Mouse (Mus musculus) limb, embryonic 14.5 days (tissue): ENCODE measurements around the gene Ap5m1. TPM values are rescaled to one million over a fixed set of nuclear protein-coding genes. Genes with fewer than 3 reads are reported as not detected.

ENCODE experiments used
- ATAC-seq: fragments of 200-750 bp; cut with Nextera tagmentation; 2 replicates; pipeline ENCODE4 v1.8.0; 2017; ENCODE audit warnings: low read depth, moderate number of reproducible peaks, moderate TSS enrichment; ENCODE audit not compliant: low FRiP score
- DNase-seq: peaks from one replicate; pipeline ENCODE4 v3.0.0-alpha.2; 2015; ENCODE audit warnings: low spot score
- H3K27ac ChIP-seq: fragments of 300-500 bp; sonication (generic); replicated peaks from 2 replicates; pipeline ENCODE4 v1.5.1; 2014; ENCODE audit warnings: low read depth, mild to moderate bottlenecking, low read length, moderate library complexity, mixed read lengths
- H3K27me3 ChIP-seq: fragments of 300-500 bp; sonication (generic); 2 replicates; pipeline ENCODE4 v1.6.1; 2014; ENCODE audit warnings: low read length, mixed read lengths; ENCODE audit not compliant: control insufficient read depth, insufficient read depth
- H3K36me3 ChIP-seq: fragments of 300-500 bp; sonication (generic); 2 replicates; pipeline ENCODE4 v1.6.1; 2014; ENCODE audit warnings: mild to moderate bottlenecking, low read length, moderate library complexity, mixed read lengths; ENCODE audit not compliant: control insufficient read depth, insufficient read depth
- H3K4me1 ChIP-seq: fragments of 300-500 bp; sonication (generic); 2 replicates; pipeline ENCODE4 v1.6.1; 2014; ENCODE audit warnings: antibody characterized with exemption, low read length, mixed read lengths; ENCODE audit not compliant: control insufficient read depth, insufficient read depth
- H3K4me2 ChIP-seq: fragments of 300-500 bp; sonication (generic); replicated peaks from 2 replicates; pipeline ENCODE4 v1.6.1; 2014; ENCODE audit warnings: low read depth, mild to moderate bottlenecking, low read length, moderate library complexity; ENCODE audit not compliant: severe bottlenecking
- H3K4me3 ChIP-seq: fragments of 300-500 bp; sonication (generic); replicated peaks from 2 replicates; pipeline ENCODE4 v1.5.1; 2014; ENCODE audit warnings: low read length
- H3K9ac ChIP-seq: fragments of 300-500 bp; sonication (generic); 2 replicates; pipeline ENCODE4 v1.6.1; 2014; ENCODE audit warnings: mild to moderate bottlenecking, low read depth, low read length, moderate library complexity; ENCODE audit not compliant: severe bottlenecking
- H3K9me3 ChIP-seq: fragments of 300-500 bp; sonication (generic); 2 replicates; pipeline ENCODE4 v1.6.1; 2016; ENCODE audit warnings: low read length; ENCODE audit not compliant: control insufficient read depth
- POLR2A ChIP-seq: fragments of 200-500 bp; IDR thresholded peaks from 2 replicates; pipeline ENCODE4 v1.8.0; 2012; ENCODE audit warnings: inconsistent platforms, mild to moderate bottlenecking, moderate library complexity, borderline replicate concordance; ENCODE audit not compliant: insufficient read depth, insufficient read length; ENCODE audit errors: extremely low read depth
- whole genome bisulfite sequencing: fragments of 180-500 bp; shearing (Covaris S2); extraction: QIAGEN DNeasy Blood & Tissue Kit; methylation state at CpG from one replicate; pipeline ENCODE4 v1.1.7; 2014; 5-methylcytosine and 5-hydroxymethylcytosine counted together
- polyA plus RNA-seq, 2 experiments: library from polyadenylated mRNA; depleted of rRNA in 1 of 2; stranded (reverse) in 1 of 2; unstranded in 1 of 2; fragments of >200 nt; fragmentation: Nextera tagmentation in 1 of 2; extraction: Ambion mirVana in 1 of 2; gene quantifications; 2 replicates each; pipeline versions ENCODE4 v1.2.1 to v1.2.3; 2012 to 2014

The Ap5m1 gene
- 22.0 TPM in 2 replicates for polyA plus RNA-seq (2012; rRNA removed)
- polyA plus RNA-seq (2014; fragmentation: Nextera tagmentation; extraction: Ambion mirVana), result 18.9 and 22.9 TPM in 2 replicates

- Histone ChIP-seq H3K27ac (peak within 1 kb of the TSS; percentile 98), H3K4me2 (peak within 1 kb of the TSS; percentile 69), H3K27me3 (no peaks in the 10 kb centered on the region), H3K4me1 (peaks cover 19% of the 10 kb centered on the region), H3K36me3 (no peaks in the 10 kb centered on the region), H3K9ac (peak within 1 kb of the TSS; percentile 94), H3K9me3 (no peaks in the 10 kb centered on the region), H3K4me3 (peak within 1 kb of the TSS; percentile 93)
- DNase-seq (peak; percentile 14), ATAC-seq (peak; percentile 70)
- TF ChIP-seq POLR2A, result no peak
- WGBS, result under 1% methylated on average over 31 of the region's 62 CpGs
Observed at GRCm38 (mm10) chr14:49065529-49066273, at the start of gene Ap5m1. Gene Ap5m1 (plus strand): TSS chr14:49066097.

- DNase-seq, result no peak
- Histone ChIP-seq H3K4me2 (no peak overlapping the region), H3K9ac (no peak overlapping the region), H3K9me3 (no peaks in the 10 kb centered on the region), H3K27ac (no peak overlapping the region), H3K27me3 (no peaks in the 10 kb centered on the region), H3K4me3 (no peak overlapping the region), H3K4me1 (no peaks in the 10 kb centered on the region), H3K36me3 (peaks cover 41% of the 10 kb centered on the region)
- ATAC-seq, result no peak
- TF ChIP-seq POLR2A, result no peak
- WGBS, result 91% methylated on average over 5 of the region's 5 CpGs
Observed at GRCm38 (mm10) chr14:49019765-49020164, 46.1 kb upstream of the Ap5m1 start.

GRCm38 (mm10) chr14:49027040-49027778, 38.7 kb upstream of the Ap5m1 start:
- H3K4me2 ChIP-seq, result no peak overlapping the region
- H3K4me1 ChIP-seq, result no peaks in the 10 kb centered on the region
- no peak overlapping the region for H3K9ac ChIP-seq
- 94% methylated on average over 6 of the region's 6 CpGs for WGBS
- H3K4me3 ChIP-seq, result no peak overlapping the region
- ATAC-seq (no peak), DNase-seq (no peak)
- no peaks in the 10 kb centered on the region for H3K9me3 ChIP-seq
- no peak for TF ChIP-seq POLR2A
- peaks cover 25% of the 10 kb centered on the region for H3K36me3 ChIP-seq
- no peaks in the 10 kb centered on the region for H3K27me3 ChIP-seq
- H3K27ac ChIP-seq, result no peak overlapping the region

GRCm38 (mm10) chr14:49027779-49028368, 38.0 kb upstream of the Ap5m1 start:
- DNase-seq (no peak), ATAC-seq (no peak)
- Histone ChIP-seq H3K4me2 (no peak overlapping the region), H3K4me1 (no peaks in the 10 kb centered on the region), H3K4me3 (no peak overlapping the region), H3K9me3 (no peaks in the 10 kb centered on the region), H3K27ac (no peak overlapping the region), H3K9ac (no peak overlapping the region), H3K27me3 (no peaks in the 10 kb centered on the region), H3K36me3 (peaks cover 26% of the 10 kb centered on the region)
- TF ChIP-seq POLR2A, result no peak
- WGBS, result 83% methylated on average over 3 of the region's 3 CpGs

- H3K4me1 ChIP-seq, result no peaks in the 10 kb centered on the region
- H3K27ac ChIP-seq, result no peak overlapping the region
- TF ChIP-seq POLR2A, result no peak
- no peak overlapping the region for H3K4me3 ChIP-seq
- no peak overlapping the region for H3K4me2 ChIP-seq
- peaks cover 32% of the 10 kb centered on the region for H3K36me3 ChIP-seq
- 93% methylated on average over 5 of the region's 5 CpGs for WGBS
- H3K9me3 ChIP-seq, result no peaks in the 10 kb centered on the region
- H3K9ac ChIP-seq, result no peak overlapping the region
- no peak for ATAC-seq
- no peak for DNase-seq
- H3K27me3 ChIP-seq, result no peaks in the 10 kb centered on the region
Observed at GRCm38 (mm10) chr14:49028991-49029390, 36.9 kb upstream of the Ap5m1 start.
